Mouse (Mus musculus): ENCODE measurements around the gene Gm17268.
A peak's percentile ranks its signal among the peaks of the same experiment; 100 is the strongest.

Gene Gm17268

DNA sequence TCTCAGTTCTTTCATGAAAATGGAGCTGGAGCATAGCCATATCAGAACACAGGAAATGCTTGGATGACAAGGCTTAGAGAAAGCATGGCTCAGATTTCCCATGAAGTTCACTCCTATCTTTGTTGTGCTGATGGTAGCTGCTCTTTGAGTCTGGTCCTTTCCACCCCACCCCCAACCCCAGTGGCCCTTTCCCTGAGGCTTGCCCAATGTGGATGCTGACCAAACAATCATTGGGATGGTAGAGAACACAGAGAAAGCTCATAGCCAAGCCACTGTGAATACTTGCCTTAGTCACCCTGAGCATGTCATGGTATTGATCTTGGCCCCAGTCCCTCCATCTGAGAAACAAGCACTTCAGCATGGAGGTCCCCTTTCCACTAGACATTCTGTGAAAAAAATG, 6.2 kb downstream of the Gm17268 start:
- no peak for DNase-seq (ENCODE audit: low spot score in 2 of 2)

DNA sequence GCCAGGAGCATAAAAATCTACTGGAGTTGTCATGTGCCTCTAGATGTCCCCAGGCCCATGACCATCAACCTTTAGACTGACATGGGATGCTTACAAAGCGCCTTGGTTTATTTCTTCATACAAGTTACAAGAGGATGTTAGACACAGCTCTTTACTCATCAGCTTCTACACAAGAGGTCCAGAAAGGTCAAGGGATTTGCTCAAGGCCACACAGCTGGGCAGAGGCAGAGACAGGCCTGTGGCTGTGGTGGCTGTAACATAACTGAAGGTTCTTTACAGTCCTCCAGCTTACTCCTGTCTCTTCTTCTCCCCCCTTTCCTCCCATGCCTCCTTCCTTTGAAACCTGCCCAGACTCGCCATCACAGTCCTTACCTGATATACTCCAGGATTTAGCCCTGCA, 8.2 kb downstream of the Gm17268 start:
- no peak for DNase-seq (ENCODE audit: low spot score in 2 of 2)

DNA sequence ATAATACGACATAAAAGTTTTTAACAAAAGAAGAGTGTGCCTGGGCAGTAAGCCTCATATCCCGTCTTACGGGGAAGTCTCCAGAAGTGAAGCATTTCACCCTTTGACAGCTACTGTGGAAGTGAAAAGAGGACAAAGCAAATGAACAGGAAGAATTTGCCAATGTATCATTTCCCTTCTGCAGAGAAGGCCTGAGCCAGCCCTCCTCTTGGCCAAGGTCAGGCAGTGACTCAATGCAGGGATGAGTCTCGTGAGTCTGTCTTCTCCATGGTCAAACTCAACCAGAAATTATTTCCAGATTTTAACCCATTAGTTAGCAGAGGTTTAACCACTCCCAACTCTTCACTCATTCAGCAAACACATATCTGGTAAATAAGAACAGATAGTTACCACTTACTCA, 14.6 kb downstream of the Gm17268 start:
- DNase-seq (ENCODE audit: low spot score in 2 of 2), result no peak

DNA sequence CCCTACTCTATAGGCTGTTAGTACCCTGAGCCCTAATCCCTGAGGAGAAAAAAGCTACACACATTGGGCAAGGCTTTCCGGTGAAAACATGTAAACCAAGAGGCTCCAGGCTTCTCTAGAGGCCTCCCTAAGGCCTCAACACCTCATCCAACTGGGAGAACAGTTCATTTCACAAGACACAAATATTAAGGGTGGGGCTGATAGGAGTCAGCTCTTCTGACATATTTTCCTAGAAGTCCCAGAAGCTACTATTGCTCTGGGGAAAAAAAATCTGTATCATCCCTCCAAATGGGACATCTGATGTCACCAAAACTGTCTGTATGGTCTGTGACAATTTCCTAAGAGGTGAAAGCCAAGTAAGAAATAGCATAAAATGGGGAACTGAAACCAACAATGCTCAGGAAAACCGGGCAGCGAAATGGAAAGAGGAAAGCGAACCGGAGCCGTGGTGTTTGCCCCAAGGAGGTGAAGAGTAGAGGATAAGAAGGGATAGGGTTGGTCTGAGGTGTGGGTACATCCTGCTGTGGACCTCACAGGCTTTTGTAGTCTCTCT, 15.8 kb downstream of the Gm17268 start:
- no peak for DNase-seq (ENCODE audit: low spot score in 2 of 2)

DNA sequence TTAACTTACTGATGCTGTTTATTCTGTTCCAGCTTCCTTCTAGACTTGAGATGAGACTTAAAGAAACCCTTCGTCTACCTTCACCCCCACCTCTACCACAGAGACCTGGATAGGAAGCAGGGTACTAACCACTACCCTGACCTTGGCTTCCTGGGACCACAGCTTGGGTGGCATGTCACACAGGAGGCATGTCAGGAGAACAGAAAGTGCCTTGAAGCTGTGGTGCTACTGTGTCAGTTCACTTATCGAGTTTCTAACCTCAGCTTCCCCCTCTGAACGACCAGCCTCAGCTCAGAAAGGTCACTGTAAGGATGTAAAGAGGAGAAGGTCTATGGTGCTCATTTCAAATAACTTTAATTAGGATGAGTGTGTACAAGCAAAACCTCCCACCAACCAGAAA, 17.0 kb downstream of the Gm17268 start:
- DNase-seq (ENCODE audit: low spot score in 2 of 2), result no peak

DNA sequence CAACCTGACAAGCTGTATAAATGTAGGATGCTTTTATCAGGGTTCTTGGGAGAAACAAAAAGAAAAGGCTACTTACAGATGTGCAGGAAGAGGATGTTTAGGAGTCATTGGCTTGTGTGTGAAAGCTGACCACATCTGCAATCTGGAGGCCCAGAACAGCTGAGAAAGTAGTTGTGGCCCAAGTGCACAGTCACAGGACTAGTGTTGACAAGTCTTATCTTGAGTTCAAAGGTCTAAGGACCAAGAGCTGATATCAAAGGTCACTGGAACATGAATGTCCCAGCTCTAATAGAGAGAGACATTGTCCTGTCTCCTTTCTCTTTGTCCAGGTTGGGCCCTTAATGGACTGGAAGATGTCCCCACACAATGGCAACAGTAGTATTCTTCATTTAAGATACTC, 18.6 kb downstream of the Gm17268 start:
- DNase-seq (ENCODE audit: low spot score in 2 of 2), result no peak

DNA sequence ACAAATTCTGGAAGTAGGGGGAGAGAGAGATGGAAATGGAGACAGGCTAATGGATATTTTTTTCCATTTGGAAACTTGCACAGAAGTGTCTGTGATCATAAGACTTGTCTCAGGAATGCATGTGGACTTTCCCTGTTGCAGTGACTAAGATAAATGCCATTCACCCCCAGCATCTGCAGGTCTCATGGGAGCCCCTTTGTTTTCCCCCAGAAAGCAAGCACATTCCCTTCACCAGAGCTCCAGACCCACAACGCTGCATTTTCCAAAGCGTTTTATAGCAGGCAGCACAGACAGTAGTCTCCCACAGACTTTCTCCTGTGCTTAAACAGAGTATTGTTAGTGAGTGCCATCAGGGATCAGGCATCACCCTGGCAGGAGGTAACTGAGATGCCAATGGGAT, 19.0 kb downstream of the Gm17268 start:
- DNase-seq (ENCODE audit: low spot score in 2 of 2), result no peak

DNA sequence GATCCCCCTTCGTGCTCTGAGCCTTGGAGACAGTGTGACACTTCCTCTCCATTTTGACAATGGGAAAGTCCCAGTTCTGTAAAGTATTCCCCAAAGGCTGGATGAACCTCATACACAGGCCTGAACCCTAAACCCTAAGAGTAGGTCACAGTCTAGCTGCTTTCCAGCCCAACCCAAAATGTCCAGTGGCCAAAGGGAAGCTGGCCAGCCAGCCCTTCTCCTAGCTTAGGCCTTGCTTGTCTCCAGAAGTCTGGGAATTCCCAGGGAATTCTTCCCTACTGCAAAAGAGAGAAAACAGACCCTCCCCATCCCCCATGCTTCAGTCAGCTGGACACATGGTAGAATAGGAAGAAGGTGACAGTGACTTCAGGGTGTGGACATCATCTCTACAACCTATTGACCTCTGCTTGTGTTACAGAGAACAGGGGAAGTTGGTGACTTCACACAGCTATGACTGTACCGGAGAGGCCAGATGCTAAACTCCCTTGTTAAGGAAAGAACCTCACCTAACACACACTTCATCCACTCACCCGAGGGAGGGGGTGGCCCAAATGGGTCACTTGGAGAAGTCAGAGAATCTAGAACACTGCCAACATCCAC, 22.1 kb downstream of the Gm17268 start:
- DNase-seq (ENCODE audit: low spot score in 2 of 2), result no peak

DNA sequence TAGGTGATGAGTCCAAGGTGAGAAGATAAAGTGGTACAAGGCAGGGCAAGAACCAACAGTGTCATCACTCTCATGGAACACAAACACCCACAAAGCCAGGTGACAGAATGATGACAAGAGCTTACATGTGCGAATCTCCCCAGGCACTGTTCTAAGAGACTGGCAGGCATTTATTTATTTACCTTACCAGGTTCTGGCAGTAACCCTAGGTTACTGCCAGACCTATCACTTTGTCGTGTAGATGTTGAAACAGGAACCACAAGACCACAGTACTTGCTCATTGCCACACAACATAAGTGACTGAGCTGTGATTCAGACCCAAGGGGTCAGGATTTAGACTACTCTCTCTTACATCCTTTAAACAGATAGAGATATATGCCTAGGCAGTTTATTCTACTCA, 23.3 kb downstream of the Gm17268 start:
- no peak for DNase-seq (ENCODE audit: low spot score in 2 of 2)

DNA sequence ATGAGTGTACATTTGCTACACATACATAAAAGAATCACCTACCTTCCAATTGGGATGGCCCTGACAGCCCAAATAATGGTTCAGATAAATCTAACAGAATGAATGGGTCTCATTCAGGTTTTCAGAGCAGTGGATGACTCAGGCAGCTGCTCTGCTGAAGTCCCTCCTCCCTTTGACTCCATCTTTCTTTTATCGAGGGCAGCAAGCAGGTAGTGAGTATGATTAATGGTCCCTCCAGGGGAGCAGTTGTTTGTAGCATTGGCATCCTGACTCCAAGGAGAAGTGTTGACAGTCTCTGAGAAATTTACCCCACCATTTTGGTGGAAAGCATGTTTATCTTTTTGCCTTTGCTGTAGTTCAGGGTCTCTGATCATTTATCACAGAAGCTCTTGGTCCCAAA, 24.6 kb downstream of the Gm17268 start:
- DNase-seq (ENCODE audit: low spot score in 2 of 2), result no peak

DNA sequence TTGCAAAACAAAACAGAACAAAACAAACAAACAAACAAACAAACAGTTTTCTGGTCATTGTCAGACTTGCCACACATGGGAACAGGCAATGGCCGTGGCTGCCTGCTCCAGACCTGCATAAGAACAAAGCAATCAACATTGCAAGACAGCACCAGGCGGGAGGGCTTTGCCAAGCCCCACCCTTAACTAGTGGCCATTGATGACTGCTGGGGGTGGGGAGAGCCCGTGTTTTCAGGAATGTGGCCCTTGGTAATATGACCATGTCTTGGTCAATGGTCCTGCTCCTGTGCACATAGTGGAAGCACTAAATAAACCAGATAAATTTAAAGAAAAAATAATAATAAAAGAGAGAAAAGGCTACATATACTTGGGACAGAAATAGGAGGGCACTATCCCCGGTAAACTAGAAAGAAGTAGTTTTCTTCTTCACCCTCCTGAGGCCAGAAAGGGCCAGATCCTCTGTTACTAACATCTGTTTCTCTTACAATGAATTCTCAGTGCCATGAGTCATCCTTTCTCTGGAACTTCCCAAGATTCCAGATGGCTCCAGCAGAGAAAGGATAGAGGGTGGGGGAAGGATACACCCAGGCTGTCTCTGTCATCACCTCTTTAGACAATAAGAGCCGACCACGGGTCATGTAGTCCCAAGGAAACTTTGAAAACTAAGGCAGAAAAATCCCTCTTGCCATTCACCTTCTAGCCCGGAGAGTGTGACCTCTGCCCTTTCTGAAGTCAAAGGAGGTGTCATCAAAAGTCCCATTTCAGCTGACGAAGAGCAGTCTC, 26.8 kb downstream of the Gm17268 start:
- no peak for DNase-seq (ENCODE audit: low spot score in 2 of 2)

DNA sequence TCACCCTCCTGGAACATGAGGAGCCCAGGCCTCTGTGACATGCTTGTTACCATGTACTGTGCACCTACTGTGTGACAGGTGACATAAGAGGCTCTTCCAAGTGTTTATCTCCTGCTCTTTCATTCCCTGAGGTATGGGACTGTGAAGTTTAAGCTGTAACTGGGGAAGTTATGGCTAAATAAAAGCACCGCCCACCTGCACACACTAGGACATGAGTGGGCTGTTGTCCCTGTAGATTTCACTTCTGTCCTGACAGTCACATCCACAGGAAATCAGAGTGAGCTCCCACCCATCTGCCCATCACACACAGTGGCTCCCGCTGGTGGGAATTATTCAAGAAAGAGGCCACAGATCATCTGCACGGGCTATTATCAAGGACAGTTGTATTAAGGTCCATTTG, 28.2 kb downstream of the Gm17268 start:
- no peak for DNase-seq (ENCODE audit: low spot score in 2 of 2)

DNA sequence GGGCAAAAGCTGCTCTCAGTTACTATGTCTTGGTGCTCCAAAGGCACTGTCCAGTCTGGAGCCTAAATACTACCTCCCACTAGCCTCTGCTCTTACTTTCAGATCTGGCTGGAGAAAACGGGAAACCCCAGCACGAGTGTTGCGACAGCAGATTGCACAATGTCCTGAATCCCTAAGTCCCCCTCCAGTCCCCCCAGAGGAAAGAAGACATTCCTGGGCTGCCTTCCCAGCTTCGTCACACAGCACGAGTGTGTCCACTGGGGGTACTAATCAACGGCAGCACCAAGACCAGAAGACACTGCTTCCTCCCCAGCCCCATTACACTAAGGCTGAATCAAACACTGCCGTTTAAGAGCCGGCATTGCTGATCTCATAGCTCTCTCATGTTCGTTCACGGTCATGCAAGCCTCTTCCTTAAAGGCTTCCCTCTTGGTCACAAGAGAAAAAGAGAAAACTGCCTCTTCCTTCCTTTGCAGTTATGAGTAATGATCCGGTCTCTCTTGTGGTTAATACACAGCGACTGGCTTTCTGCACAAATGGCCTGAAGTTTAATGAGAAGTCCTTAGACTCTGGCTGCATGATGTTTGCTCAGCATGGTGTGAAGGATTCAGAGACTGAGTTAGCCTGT, 31.5 kb downstream of the Gm17268 start:
- no peak for DNase-seq (ENCODE audit: low spot score in 2 of 2)

DNA sequence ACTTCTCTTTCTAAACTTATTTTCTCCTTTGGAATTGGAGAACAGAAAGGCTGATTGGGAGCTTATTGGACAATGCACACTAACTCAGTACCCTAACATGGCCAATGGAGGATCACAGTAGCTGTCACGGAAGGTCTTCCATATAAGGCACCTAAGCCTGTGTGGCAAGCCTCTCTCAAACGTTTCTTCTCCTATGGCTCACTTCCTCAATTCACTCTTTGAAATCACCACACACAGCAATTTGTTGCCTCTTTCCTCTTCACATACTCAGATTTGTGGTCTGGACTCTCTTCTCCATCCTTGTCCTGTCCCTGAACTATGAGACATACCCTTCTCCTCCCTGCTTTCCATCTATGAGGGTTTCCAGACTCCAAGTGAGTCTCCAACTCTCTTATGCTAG, 33.6 kb downstream of the Gm17268 start:
- no peak for DNase-seq (ENCODE audit: low spot score in 2 of 2)

DNA sequence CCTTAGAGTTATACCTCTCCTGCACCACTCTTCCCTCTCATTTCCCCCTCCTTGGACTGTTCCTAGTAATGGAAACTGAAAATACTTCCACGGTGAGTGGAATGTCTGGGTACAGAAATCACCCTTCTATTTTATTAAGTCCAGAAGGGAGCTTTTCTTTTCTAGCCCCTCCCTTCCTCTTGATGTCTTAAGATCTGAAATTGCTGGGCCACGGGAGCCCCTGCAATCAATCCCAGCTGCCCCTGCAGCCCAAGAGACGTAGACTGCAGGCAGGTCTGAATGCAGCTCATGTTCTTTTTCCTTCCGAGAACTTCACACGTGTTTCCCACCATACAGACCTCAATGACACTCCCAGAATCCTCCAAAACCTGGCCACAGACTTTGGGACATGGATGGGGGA, 37.8 kb downstream of the Gm17268 start:
- DNase-seq (ENCODE audit: low spot score in 2 of 2), result no peak

DNA sequence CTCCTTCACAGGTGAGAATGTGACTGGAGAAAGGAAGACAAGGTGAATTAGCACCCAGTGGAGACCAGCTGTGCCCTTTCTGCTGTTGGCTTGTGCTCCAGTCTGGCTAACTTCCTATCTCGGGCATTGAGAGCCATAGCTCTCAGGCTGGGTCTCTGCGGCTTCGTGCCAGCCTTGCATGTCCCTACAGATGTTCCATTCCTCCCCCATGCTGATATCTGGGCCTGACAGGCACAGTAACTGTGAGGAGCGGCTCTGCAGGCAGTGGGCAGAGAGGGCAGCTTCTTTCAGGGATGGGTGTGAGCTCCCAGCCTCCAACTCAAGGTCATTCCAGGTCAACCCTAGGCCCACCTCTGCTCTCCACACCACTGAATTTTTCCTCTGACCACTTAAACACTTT, 38.9 kb downstream of the Gm17268 start:
- DNase-seq (ENCODE audit: low spot score in 2 of 2), result no peak

DNA sequence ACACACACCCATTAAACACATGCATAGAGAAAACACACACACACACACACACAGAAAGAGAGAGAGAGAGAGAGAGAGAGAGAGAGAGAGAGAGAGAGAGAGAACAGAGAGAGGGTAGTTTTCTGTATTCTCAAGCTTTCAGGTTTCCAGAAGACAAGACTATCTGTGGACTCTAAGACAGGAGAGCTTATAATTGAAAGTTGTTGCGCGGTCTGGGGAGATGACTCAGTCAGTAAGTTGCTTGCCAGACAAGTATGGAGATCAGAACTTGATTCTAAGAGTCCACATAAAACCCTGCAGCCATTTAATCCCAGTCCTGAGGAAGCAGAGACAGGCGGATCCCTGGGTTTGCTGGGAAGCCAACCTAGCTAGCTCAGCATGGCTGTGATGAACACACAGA, 39.7 kb downstream of the Gm17268 start:
- no peak for DNase-seq (ENCODE audit: low spot score in 2 of 2)

DNA sequence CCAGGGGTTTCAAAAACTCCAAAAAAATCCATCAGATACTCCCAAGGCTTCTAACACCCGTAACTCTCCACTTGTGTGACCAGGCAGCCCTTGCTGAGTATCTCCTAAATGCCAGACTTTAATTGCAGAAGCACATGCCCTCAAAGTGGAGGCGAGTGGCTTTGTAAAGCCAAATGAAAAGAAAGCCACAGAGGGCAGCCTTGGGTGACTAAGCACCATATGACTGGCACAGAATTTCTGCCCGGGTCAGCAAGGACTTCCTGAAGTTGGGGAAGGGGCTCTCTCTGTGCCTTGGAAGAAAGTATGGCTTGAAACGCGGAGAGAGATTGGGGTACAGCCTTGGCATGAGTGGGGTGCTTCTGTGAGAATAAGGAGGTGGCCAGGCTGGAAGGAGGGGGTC, 41.3 kb downstream of the Gm17268 start:
- no peak for DNase-seq (ENCODE audit: low spot score in 2 of 2)

DNA sequence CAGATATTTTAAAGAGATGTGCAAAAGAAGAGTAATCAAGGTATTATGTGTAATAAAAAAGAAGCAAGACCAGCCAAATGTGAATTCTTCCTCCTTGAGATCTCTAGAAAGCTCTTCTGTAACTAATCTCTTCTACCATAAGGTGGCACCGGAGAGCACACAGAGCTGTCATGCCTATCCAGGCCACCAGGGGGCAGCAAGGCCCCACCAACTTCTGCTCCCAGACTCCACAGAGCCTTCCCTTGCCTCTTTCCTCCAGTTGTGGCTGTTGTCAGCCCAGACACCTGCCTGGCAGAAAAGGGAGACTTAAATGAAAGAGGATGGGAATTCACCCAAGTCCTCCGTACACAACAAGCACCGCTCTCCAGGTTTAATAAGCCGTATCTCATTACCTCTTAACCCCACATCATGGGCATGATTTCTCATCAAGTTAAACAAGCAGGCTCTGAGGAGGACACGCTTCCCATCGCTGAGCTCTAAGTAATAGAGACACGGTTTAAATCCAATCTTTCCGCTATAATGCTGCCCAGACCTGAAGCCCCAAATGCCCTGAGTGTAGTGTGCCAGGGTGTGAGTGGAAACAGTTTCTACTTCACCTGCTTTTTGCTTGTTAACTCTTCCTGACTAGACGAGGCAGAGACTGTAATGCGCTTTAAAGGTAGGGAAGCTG, 42.1 kb downstream of the Gm17268 start:
- peak; percentile 40 to 54 for DNase-seq (ENCODE audit: low spot score in 2 of 2)

DNA sequence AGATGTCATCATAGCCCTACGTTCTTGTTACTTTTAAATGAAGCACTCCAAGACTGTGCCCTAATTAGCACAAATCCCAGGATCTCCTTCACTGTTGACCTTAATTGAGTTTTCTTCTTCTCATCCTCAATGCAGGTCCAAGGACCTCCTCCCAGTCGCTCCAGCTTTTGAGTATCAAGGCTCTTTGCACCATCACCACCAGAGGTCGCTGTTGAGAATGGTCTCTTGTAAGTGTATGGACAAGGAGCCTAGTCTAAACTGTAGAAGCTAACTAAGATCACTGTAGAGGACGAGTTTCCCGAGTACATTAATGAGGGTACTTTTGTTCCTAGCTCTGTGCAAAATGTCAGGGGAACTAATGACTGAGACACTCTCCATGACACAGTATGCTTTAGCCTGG, 55.2 kb downstream of the Gm17268 start:
- peak; percentile 16 to 50 for DNase-seq (ENCODE audit: low spot score in 2 of 2)

DNA sequence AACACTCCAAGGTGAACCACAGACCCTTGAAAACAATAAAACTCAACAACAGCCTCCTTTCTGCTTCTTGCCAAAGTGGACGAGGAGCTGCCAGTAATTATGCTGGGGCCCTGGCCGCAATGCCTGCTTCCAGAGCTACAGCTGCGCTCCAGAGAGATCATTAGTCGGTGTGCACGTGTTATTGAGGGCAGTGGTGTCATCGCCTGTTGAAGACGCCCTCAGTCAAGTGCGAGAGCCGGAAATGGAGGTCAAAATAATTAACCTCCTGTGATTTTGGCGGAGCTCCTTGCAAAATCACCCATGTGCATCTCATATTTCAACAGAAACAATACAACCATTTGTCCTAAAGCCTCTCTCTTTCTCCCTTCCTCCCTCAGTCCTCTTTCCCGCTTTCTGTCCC, 56.2 kb downstream of the Gm17268 start:
- DNase-seq (ENCODE audit: low spot score in 2 of 2), result no peak
